Mouse (Mus musculus): ENCODE data around the gene Smarca1. TPM values are rescaled to one million over a fixed set of nuclear protein-coding genes. Genes with fewer than 3 reads are reported as not detected.

The Smarca1 gene
- polyA plus RNA-seq, 1 experiment = 0.11 TPM

- WGBS = 65% methylated on average over 2 of the region's 2 CpGs
- no peak for DNase-seq (ENCODE audit: low read depth, low spot score)
Observed at GRCm38 (mm10) chrX:47820566-47820965, 72.2 kb downstream of the Smarca1 start.

- WGBS = 85% methylated on average over 2 of the region's 2 CpGs
- no peak for DNase-seq (ENCODE audit: low read depth, low spot score)
Observed at GRCm38 (mm10) chrX:47808717-47809116, 84.1 kb downstream of the Smarca1 start.

- WGBS = 64% methylated on average over 1 of the region's 1 CpGs
- no peak for DNase-seq (ENCODE audit: low read depth, low spot score)
Observed at GRCm38 (mm10) chrX:47764440-47764839, 128.3 kb downstream of the Smarca1 start.

GRCm38 (mm10) chrX:47760212-47760611, 132.6 kb downstream of the Smarca1 start:
- no peak for DNase-seq (ENCODE audit: low read depth, low spot score)
- WGBS = 19% methylated on average over 1 of the region's 1 CpGs

Other genes with a start within 250 kb of the Smarca1 start
- gene Ocrl, start 19.4 kb upstream of the Smarca1 start, polyA plus RNA-seq (2012; rRNA removed) = 5.9 and 6.4 TPM in 2 replicates
- gene Apln, start 141.9 kb upstream of the Smarca1 start, polyA plus RNA-seq (2012; rRNA removed) = 0.92 and 1.0 TPM in 2 replicates
- gene Xpnpep2, start 215.8 kb upstream of the Smarca1 start, polyA plus RNA-seq (2012; rRNA removed) = 149 and 213 TPM in 2 replicates

All from large intestine, adult 2 months (tissue).